Mouse (Mus musculus) splenic B cell, adult 2 months (primary cell): ENCODE results near the gene Nudcd3.

Experiments used
- DNase-seq: peaks from one replicate; pipeline ENCODE4 v3.0.0-alpha.2; 2011; ENCODE audit warnings: low read depth, low spot score
- H3K27me3 ChIP-seq: 2 replicates; pipeline ENCODE4 v1.6.1; 2012; ENCODE audit warnings: mild to moderate bottlenecking, low read length, moderate library complexity, mixed read lengths; ENCODE audit not compliant: control insufficient read depth, poor library complexity, insufficient read depth, severe bottlenecking
- H3K36me3 ChIP-seq: 2 replicates; pipeline ENCODE4 v1.6.1; 2012; ENCODE audit warnings: mild to moderate bottlenecking, low read length, moderate library complexity, mixed read lengths; ENCODE audit not compliant: control insufficient read depth, poor library complexity, insufficient read depth, severe bottlenecking

Nudcd3 gene

DNA sequence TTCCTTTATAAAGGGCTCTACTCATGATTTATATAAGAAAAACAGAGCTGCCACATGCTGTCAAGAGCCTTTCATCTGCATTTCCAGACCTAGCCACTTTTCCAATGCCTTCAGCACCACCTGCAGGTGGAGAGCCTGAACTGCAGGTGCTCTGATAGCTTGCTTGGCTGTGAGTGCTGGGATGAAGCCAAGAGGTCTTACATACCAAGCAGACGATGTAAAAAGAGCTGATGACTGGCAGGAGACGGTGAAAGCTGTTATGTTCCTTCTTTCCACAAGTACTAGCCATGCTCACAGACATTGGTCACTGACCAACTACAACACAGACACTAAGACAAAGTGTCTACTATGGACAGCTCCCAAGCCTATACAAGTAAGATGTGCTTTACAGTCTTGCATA is 12.3 kb downstream of the Nudcd3 start:
- DNase-seq = peak; percentile 91
- Histone ChIP-seq H3K36me3 (peaks cover 2% of the 10 kb centered on the region; the same call in 1 of the 2 replicates), H3K27me3 (no peaks in the 10 kb centered on the region; the same call in 1 of the 2 replicates)

DNA sequence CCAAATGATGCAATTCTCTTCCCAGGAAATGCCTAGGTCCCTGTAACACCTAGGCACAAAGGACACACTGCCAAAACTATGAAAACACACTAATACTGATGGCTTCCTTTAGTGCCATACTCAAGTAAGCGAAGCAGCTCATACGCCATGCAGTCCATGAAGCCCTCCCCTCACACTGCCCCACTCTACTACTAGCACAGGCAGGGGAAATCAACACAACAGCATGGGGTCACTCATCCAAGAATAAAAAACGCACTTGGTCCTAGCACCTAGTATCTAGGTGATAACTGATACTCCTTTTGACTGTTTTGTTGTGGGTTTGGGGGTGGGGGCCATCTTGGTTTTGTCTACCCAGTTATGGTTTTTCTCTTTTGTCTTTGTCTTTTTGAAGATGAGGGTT is 12.8 kb downstream of the Nudcd3 start:
- 0 out of 2 replicates have a peak, but pooled peaks cover under 1% of the 10 kb centered on the region for H3K36me3 ChIP-seq
- no peak for DNase-seq
- no peaks in the 10 kb centered on the region; the same call in 1 of the 2 replicates for H3K27me3 ChIP-seq

DNA sequence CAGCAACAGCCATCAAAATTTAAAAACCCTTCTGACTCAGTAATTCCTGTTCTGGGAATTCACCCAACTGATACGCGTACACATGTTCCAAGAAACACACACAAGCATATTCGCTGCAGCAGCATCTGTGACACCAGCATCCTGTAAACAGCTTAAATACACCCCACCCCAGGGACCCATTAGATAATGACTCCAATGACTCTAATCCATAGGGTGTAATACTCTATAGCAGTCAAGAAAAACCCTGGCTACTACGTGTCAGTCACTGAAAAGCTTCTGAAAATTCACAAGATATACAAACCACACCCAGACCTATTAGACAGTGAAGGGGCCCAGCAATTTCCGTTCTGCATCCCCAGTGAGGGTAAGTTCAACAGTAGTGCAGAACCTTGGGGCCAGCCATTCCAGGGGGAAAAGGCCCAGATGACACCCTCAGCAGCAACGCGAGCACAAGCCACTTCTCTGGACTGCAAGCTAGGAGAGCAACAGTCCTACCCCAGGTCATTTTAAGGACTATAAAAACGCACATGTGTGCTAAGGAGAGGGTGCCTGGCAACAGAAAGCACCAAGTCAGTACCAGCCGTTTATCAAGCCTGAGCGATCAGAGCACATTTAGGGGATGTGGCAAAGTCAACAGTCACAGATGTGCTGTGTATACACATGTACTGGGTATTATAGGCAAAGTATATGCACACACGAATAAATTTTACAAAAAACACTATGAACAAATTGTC is 15.8 kb downstream of the Nudcd3 start:
- DNase-seq = peak; percentile 67
- no peaks in the 10 kb centered on the region for H3K27me3 ChIP-seq
- H3K36me3 ChIP-seq = no peaks in the 10 kb centered on the region

DNA sequence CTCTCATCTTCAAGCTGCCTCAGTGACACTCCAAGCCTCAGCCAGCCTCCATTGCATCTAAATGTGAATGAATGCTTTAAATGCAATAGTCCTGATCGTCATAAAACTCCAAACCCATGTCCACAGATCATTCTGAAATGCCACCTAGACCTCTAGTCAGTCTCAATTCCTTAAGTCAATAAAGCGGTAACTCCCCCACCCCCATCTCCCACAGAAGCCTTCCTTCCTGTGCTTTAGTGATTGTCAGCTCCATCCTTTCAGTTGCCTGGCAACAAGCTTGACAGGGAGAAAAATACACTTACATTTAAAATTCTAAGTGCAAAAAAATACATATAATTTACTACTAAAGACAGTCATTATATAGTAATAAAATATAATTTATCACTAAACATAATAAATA is 17.0 kb downstream of the Nudcd3 start:
- Histone ChIP-seq H3K36me3 (no peaks in the 10 kb centered on the region), H3K27me3 (no peaks in the 10 kb centered on the region)
- no peak for DNase-seq

DNA sequence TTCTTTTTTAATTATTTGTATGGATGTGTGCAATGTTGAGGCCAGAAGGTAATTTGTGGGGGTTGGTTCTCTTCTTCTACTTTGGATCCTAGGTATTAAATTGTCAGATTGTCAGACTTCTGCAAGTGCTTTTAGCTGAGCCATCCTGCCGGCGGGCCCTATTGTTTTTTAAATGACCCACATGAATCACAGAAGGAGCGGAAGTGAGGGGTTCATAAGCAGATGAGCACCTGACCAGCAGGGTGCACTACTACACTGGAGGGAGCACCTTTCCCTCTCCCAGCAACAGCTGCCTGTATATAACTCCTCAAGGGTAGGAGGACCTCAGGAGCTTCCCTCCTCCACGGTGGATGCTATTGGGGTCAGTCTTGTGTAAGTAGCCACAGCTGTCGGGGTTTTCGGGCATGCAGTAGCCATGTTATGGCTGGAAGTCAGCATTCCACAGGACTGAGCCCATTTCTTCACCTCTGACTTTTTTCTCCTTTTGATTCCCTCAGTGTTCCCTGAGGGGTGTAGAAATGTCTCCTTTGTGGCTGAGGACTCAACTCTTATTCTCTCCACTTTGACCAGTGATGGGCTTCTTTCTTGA is 19.3 kb downstream of the Nudcd3 start:
- DNase-seq = peak; percentile 55
- H3K36me3 ChIP-seq = no peaks in the 10 kb centered on the region
- H3K27me3 ChIP-seq = no peaks in the 10 kb centered on the region

DNA sequence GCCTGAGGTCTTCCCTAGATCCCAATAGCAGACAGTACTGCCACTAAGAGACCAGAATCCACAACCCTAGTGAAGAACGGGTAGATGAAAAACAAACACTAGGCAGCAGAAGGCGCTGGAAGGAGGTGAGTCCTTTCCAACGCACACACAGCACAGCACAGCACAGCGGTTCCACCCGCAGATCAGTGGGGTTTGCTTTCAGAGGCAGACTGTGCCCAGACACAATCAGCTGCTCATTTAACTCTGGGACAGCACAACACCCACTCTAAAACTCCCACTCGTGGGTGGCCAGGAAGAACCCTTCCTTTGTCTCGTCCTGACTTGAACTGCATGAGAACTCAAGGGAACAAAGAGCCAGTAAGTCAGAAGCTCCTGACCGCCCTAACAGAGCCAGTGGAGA is 21.0 kb downstream of the Nudcd3 start:
- H3K27me3 ChIP-seq = no peaks in the 10 kb centered on the region
- no peaks in the 10 kb centered on the region for H3K36me3 ChIP-seq
- no peak for DNase-seq

DNA sequence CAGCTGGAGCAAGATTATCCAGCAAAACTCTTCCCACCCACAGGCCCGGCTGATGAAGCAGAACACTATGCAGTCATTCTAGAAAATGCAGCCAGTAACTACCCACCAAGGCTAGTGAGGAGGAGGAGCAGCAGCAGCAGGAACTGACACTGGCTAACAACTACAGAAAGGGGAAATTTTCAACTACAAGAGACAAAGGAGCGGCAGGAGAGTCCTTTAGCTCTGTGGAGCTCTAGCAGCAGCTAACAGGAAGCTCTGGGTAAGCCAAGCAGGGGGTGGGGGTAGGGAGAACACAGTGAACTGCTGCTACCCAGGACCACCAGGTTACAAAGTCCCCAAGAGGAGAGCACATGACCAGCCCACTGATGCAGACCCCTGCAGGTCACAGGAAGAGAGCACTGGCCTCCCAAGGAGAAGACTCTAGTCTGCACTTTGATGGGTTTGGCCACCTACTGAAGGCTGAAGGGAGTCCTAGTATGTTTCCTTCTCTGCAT is 21.5 kb downstream of the Nudcd3 start:
- H3K36me3 ChIP-seq = no peaks in the 10 kb centered on the region
- DNase-seq = peak; percentile 59
- H3K27me3 ChIP-seq = no peaks in the 10 kb centered on the region

DNA sequence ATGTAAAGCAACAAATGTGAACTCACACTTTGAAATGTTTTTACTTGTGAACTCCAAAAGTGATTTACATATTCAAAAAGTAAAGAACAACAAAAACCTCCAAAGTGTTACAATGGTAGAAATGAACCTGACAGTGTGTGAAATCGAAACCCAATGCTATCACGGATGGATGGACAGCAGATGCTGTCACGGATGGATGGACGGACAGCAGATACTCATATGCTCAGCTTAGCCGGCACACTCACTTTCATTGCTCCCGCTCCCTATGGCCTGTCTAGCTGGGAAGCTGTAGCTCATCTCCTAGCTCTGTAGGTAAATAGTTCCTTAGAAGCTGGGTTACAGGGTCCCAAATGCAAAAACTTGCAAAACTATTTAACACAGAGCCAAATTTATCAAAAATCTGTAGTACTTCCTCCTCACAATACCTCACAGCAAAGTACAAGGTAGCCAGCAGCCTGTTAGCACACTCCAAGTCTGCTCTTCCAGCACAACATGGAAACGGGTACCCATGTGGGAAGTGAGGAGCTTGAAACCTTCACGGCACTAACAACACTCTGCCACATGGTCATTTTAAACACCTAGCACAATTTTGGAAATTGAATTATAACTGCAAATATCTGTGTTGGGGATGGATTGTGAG is 22.3 kb downstream of the Nudcd3 start:
- no peaks in the 10 kb centered on the region for H3K27me3 ChIP-seq
- H3K36me3 ChIP-seq = no peaks in the 10 kb centered on the region
- DNase-seq = peak; percentile 77

DNA sequence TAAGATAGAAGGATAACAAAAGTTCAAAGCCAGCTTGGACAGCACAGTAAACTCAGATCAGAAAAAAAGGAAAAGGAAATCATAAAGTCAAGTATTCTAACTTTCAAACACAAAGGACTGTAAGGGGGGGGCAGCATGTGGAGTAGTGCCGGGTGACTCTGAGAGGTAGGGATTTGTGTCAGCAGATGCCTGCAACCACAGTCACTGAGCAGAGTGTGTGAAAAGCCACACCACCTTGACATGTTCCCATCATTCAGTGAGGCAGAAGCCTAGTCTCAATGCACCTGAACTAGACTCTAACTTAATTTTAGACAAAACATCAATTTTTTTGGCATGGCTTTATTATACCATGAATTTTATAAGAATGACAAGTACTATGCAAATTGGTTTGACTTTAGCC is 24.7 kb downstream of the Nudcd3 start:
- Histone ChIP-seq H3K36me3 (no peaks in the 10 kb centered on the region), H3K27me3 (no peaks in the 10 kb centered on the region)
- DNase-seq = peak; percentile 27

DNA sequence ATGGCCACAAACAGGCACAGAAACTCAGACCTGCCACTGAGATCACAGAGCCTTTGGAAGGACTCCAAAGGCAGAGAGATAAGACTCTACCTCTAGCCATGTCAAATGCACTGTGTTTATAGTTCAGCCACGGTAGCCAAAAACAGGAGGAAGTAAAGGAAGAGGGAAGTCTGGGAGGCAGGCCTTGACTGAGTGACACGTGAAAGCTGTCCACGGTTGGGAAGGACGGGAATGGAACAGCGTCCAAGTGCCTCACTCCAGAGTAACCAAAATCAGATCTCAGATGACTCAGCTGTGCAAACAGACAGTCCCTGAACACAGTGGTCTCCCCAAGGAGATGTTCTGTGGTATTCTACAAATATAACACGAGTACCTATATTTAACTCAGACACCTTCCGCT is 25.5 kb downstream of the Nudcd3 start:
- Histone ChIP-seq H3K36me3 (no peaks in the 10 kb centered on the region), H3K27me3 (no peaks in the 10 kb centered on the region)
- DNase-seq = no peak

DNA sequence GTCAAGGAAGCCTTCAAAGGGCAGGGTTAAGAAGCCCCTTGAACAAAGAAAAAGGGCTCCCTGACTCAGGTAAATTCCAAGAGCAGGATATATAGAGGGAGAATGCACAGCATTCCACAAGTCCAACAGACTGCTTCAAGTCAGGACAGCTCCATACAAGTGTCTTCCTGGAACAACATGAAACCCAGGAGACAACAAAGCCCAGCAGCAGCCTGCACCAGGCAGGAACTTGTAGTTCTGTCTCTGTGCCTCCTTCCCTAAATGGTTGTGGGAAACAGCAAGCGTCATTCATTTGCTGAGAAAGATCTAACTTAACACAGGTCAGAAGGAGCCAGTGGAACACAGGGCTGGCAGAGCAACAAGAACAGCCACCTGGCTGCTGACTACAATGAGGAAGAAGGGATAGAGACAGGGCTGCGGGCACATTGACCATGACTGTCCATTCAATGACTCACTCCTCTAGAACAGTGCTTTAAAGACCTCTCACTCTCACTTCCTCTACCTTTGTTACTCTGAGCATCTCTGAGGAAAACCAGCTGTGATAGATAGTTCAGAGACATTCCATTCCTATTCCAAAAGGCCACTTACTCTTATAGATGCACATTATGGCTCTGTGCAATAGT is 31.1 kb downstream of the Nudcd3 start:
- Histone ChIP-seq H3K27me3 (no peaks in the 10 kb centered on the region), H3K36me3 (no peaks in the 10 kb centered on the region)
- peak; percentile 38 for DNase-seq

DNA sequence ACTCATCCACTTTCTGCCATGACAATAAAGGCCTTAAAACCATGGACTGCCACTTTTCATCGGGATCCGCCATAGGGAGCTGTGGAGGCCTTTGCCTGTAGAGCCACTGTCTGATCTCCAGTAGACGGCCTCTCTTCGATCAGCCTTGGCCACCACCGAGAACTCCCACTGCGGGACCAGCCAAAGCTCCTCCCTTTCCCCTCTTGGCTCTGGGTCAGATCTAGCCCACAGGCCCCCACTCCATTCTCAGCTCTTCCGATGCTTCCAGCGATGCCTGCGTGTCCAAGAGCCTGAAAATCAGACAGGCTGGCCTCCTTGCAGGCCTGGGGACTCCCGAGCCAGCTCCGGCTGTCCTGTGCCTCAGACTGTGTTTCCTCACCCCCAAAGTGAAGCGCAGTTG is 33.9 kb downstream of the Nudcd3 start:
- no peaks in the 10 kb centered on the region for H3K36me3 ChIP-seq
- no peaks in the 10 kb centered on the region for H3K27me3 ChIP-seq
- DNase-seq = no peak

DNA sequence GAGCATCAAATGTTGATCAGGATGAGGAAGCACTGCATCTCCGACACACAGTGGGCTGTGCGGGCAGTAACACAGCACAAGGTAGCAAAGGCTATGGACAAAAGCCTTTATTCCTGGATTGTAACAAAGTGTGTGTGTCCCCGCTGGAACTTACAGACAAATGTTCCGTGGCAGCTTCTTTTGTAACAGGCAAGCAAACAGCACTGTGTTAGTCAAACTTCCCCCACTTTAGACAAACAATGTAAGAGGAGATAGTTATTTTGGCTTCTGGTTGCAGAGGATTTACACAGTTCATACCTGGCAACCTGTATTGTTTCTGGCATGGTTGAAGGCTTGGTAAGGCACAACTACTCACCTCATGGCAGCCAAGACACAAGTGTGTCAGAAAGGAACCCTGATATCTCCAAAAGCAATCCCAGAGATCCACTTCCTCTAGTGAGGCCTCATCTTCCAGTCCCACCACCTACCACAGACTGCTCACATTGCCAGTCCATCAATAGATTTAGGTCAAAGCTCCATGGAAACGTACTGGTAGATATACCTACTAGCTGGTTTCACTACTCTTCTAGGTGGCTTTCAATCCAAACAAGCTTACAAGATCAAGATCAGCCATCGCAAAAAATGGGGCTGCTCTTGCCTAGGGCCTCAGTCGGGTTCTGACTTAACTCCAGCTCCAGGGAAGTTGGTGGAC is 34.7 kb downstream of the Nudcd3 start:
- no peaks in the 10 kb centered on the region for H3K27me3 ChIP-seq
- H3K36me3 ChIP-seq = no peaks in the 10 kb centered on the region
- no peak for DNase-seq

DNA sequence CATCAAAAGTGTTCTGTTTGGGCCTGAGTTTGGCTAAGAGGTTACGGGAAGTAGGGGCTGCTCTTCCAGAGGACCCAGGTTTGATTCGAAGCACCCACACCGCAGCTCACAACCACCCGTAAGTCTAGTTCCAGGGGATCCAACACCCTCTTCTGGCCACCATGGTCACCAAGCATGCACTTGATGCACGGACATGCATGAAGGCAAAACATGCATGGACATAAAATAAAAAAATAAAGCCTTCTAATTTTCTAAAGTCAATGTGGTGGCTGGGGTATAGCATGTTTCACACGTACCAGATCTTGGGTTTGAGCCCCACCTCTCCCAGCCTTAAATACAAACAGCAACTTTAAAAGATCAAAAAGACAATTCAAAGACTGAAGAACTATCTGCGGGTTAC is 35.4 kb downstream of the Nudcd3 start:
- no peak for DNase-seq
- H3K36me3 ChIP-seq = no peaks in the 10 kb centered on the region
- no peaks in the 10 kb centered on the region for H3K27me3 ChIP-seq
